Mouse (Mus musculus) MEL (cell line): Measurements from ENCODE around the gene St6gal1. TPM values are rescaled to one million over a fixed set of nuclear protein-coding genes. Genes with fewer than 3 reads are reported as not detected.

Experiments used
- DNase-seq: peaks from one replicate; pipeline ENCODE4 v3.0.0; 2011; ENCODE audit warnings: low read depth, low spot score
- H3K27ac ChIP-seq: 2 replicates; pipeline ENCODE4 v1.5.1; 2012; ENCODE audit warnings: low read depth, mild to moderate bottlenecking, control low read depth, low read length, moderate library complexity; ENCODE audit not compliant: control insufficient read depth
- H3K27me3 ChIP-seq, 2 experiments: fragments of 150-350 bp in 1 of 2; sonication (generic) in 1 of 2; 2 replicates each; pipeline ENCODE4 v1.6.1; 2012; ENCODE audit warnings: low read length in 2 of 2, mild to moderate bottlenecking in 2 of 2, improper control_type of control experiment in 1 of 2, moderate library complexity in 1 of 2; ENCODE audit not compliant: insufficient read depth in 2 of 2, control insufficient read depth in 1 of 2
- H3K36me3 ChIP-seq, 2 experiments: 2 replicates each; pipeline ENCODE4 v1.6.1; 2012 to 2014; ENCODE audit warnings: low read length in 2 of 2, improper control_type of control experiment in 1 of 2, inconsistent platforms in 1 of 2, mild to moderate bottlenecking in 1 of 2; ENCODE audit not compliant: insufficient read depth in 2 of 2, control insufficient read depth in 1 of 2
- H3K4me1 ChIP-seq, 2 experiments: fragments of 150-350 bp in 1 of 2; sonication (generic) in 1 of 2; 2 replicates each; pipeline ENCODE4 v1.6.1; 2012; ENCODE audit warnings: low read length in 2 of 2, improper control_type of control experiment in 1 of 2, mild to moderate bottlenecking in 1 of 2; ENCODE audit not compliant: insufficient read depth in 2 of 2, control insufficient read depth in 1 of 2
- H3K4me3 ChIP-seq, 2 experiments: fragments of 150-350 bp in 1 of 2; sonication (generic) in 1 of 2; 2 replicates each; pipeline ENCODE4 v1.5.1; 2012; ENCODE audit warnings: low read depth in 2 of 2, low read length in 2 of 2, mild to moderate bottlenecking in 2 of 2, moderate library complexity in 2 of 2, control low read depth in 1 of 2, improper control_type of control experiment in 1 of 2; ENCODE audit not compliant: control insufficient read depth in 1 of 2, insufficient read depth in 1 of 2
- H3K79me2 ChIP-seq: 2 replicates; pipeline ENCODE4 v1.6.1; 2012; ENCODE audit warnings: mild to moderate bottlenecking, low read length, moderate library complexity; ENCODE audit not compliant: control insufficient read depth, poor library complexity, insufficient read depth
- H3K9ac ChIP-seq: 2 replicates; pipeline ENCODE4 v1.6.1; 2012; ENCODE audit warnings: low read depth, mild to moderate bottlenecking, control low read depth, low read length, moderate library complexity; ENCODE audit not compliant: control insufficient read depth, poor library complexity, severe bottlenecking
- H3K9me3 ChIP-seq: fragments of 150-350 bp; sonication (generic); replicated peaks from 2 replicates; pipeline ENCODE4 v1.6.1; 2012; ENCODE audit warnings: mild to moderate bottlenecking, low read length, improper control_type of control experiment, moderate library complexity; ENCODE audit not compliant: insufficient read depth
- BHLHE40 ChIP-seq: IDR thresholded peaks from 2 replicates; pipeline ENCODE4 v1.6.1; 2012; ENCODE audit warnings: low read depth, mild to moderate bottlenecking, inconsistent platforms, low read length, improper control_type of control experiment, borderline replicate concordance
- CHD1 ChIP-seq: IDR thresholded peaks from 2 replicates; pipeline ENCODE4 v1.6.1; 2012; ENCODE audit warnings: low read depth, mild to moderate bottlenecking, inconsistent platforms, low read length, improper control_type of control experiment
- CHD2 ChIP-seq: IDR thresholded peaks from 2 replicates; pipeline ENCODE4 v1.6.1; 2011; ENCODE audit warnings: low read length, improper control_type of control experiment
- EP300 ChIP-seq, 2 experiments: IDR thresholded peaks; 2 replicates each; pipeline ENCODE4 v1.6.1; 2011; ENCODE audit warnings: improper control_type of control experiment in 2 of 2, low read length in 2 of 2, low read depth in 1 of 2, mild to moderate bottlenecking in 1 of 2
- JUND ChIP-seq: IDR thresholded peaks from 2 replicates; pipeline ENCODE4 v1.6.1; 2011; ENCODE audit warnings: low read depth, mild to moderate bottlenecking, improper control_type of control experiment, low read length
- KAT2A ChIP-seq: conservative IDR thresholded peaks from 2 replicates; pipeline ENCODE4 v1.6.1; 2012; ENCODE audit warnings: low read depth, low read length, improper control_type of control experiment, inconsistent platforms
- MAFK ChIP-seq: IDR thresholded peaks from 2 replicates; pipeline ENCODE4 v1.6.1; 2011; ENCODE audit warnings: low read depth, mild to moderate bottlenecking, low read length, improper control_type of control experiment, borderline replicate concordance
- MAX ChIP-seq: IDR thresholded peaks from 2 replicates; pipeline ENCODE4 v1.6.1; 2011; ENCODE audit warnings: low read length, improper control_type of control experiment
- MAZ ChIP-seq: IDR thresholded peaks from 2 replicates; pipeline ENCODE4 v1.6.1; 2012; ENCODE audit warnings: low read depth, mild to moderate bottlenecking, inconsistent platforms, low read length, improper control_type of control experiment
- MEF2A ChIP-seq: IDR thresholded peaks from 2 replicates; pipeline ENCODE4 v1.6.1; 2014; ENCODE audit warnings: low read depth, mild to moderate bottlenecking, inconsistent platforms, low read length, improper control_type of control experiment; ENCODE audit not compliant: poor library complexity, insufficient replicate concordance, severe bottlenecking; ENCODE audit errors: extremely low read depth
- MYB ChIP-seq: IDR thresholded peaks from 2 replicates; pipeline ENCODE4 v1.6.1; 2011; ENCODE audit warnings: mild to moderate bottlenecking, low read depth, low read length, improper control_type of control experiment
- NELFE ChIP-seq: IDR thresholded peaks from 2 replicates; pipeline ENCODE4 v1.6.1; 2011; ENCODE audit warnings: low read depth, low read length, improper control_type of control experiment
- NRF1 ChIP-seq: IDR thresholded peaks from 2 replicates; pipeline ENCODE4 v1.6.1; 2014; ENCODE audit warnings: low read depth, mild to moderate bottlenecking, inconsistent platforms, low read length, improper control_type of control experiment, moderate library complexity; ENCODE audit not compliant: poor library complexity, insufficient read depth, severe bottlenecking
- POLR2AphosphoS5 ChIP-seq: IDR thresholded peaks from 2 replicates; pipeline ENCODE4 v1.6.1; 2012; ENCODE audit warnings: low read depth, borderline replicate concordance, mild to moderate bottlenecking, inconsistent platforms, low read length, moderate library complexity, mixed read lengths
- RCOR1 ChIP-seq: IDR thresholded peaks from 2 replicates; pipeline ENCODE4 v1.6.1; 2012; ENCODE audit warnings: low read depth, mild to moderate bottlenecking, inconsistent platforms, low read length, improper control_type of control experiment
- SIN3A ChIP-seq: IDR thresholded peaks from 2 replicates; pipeline ENCODE4 v1.6.1; 2012; ENCODE audit warnings: low read length, improper control_type of control experiment, inconsistent platforms
- TCF12 ChIP-seq: IDR thresholded peaks from 2 replicates; pipeline ENCODE4 v1.6.1; 2014; ENCODE audit warnings: low read depth, mild to moderate bottlenecking, inconsistent platforms, low read length, improper control_type of control experiment, moderate library complexity
- UBTF ChIP-seq: IDR thresholded peaks from 2 replicates; pipeline ENCODE4 v1.6.1; 2012; ENCODE audit warnings: low read depth, mild to moderate bottlenecking, inconsistent platforms, low read length, improper control_type of control experiment, moderate library complexity, borderline replicate concordance; ENCODE audit not compliant: insufficient read depth
- USF1 ChIP-seq: IDR thresholded peaks from 2 replicates; pipeline ENCODE4 v1.6.1; 2014; ENCODE audit warnings: low read depth, mild to moderate bottlenecking, inconsistent platforms, low read length, improper control_type of control experiment, moderate library complexity
- USF2 ChIP-seq, 2 experiments: IDR thresholded peaks; 2 replicates each; pipeline ENCODE4 v1.6.1; 2011 to 2012; ENCODE audit warnings: improper control_type of control experiment in 2 of 2, low read length in 2 of 2, borderline replicate concordance in 1 of 2, inconsistent platforms in 1 of 2, low read depth in 1 of 2, mild to moderate bottlenecking in 1 of 2; ENCODE audit not compliant: insufficient read depth in 1 of 2
- ZC3H11A ChIP-seq: IDR thresholded peaks from 2 replicates; pipeline ENCODE4 v1.6.1; 2012; ENCODE audit warnings: low read depth, mild to moderate bottlenecking, inconsistent platforms, low read length, improper control_type of control experiment
- ZKSCAN1 ChIP-seq: IDR thresholded peaks from 2 replicates; pipeline ENCODE4 v1.6.1; 2012; ENCODE audit warnings: low read depth, mild to moderate bottlenecking, inconsistent platforms, low read length, improper control_type of control experiment, moderate library complexity
- ZNF384 ChIP-seq: IDR thresholded peaks from 2 replicates; pipeline ENCODE4 v1.6.1; 2012; ENCODE audit warnings: low read depth, mild to moderate bottlenecking, inconsistent platforms, low read length, improper control_type of control experiment
- polyA plus RNA-seq, 2 experiments: library from polyadenylated mRNA; stranded (reverse) in 1 of 2; unstranded in 1 of 2; fragments of >175 nt in 1 of 2; fragments of >200 nt in 1 of 2; gene quantifications; 2 replicates each; pipeline versions ENCODE4 v1.2.1 to v1.2.4; 2012; ENCODE audit warnings: low replicate concordance in 2 of 2, low read depth in 1 of 2; ENCODE audit not compliant: insufficient read length in 2 of 2, insufficient read depth in 1 of 2, missing spikeins in 1 of 2
- total RNA-seq: library from RNA; depleted of rRNA; stranded (reverse); fragments of 300-350 nt; gene quantifications from 2 replicates; pipeline ENCODE4 v1.2.3, GENCODE M21; 2012

Gene St6gal1
- total and polyA plus RNA-seq, 3 experiments = not detected

DNA sequence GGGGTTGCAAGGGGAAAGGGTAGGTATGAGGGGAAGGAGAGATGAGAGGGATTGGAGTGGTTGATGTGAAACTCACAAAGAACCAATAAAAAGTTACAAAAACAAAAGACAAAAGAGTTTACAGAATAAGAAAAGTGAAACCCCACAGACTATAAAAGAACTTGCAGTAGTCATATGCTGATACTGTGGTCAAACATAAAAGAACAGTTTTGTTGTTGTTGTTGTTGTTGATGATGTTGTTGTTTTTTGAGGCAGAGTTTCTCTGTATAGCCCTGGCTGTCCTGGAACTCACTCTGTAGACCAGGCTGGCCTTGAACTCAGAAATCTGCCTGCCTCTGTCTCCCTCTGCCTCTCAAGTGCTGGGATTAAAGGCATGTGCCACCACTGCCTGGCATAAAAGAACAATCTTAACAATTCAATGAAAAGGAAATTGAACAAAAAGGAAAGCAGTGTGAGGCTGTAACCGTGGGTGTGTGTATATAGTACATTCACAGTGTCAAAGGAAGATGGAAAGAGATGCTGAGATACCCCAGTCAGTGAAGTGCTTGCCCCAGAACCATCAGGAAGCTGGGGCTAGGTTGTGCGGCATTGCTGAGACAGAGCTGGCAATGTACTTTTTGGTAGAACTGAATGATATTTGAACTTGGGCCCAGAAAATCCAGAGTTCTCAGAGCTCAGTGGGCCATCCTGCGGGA is 155.1 kb downstream of the St6gal1 start:
- DNase-seq = no peak
- no peaks in the 10 kb centered on the region for H3K4me1 ChIP-seq
- no peak overlapping the region for H3K4me3 ChIP-seq
- no peaks in the 10 kb centered on the region for H3K9me3 ChIP-seq
- H3K79me2 ChIP-seq = no peaks in the 10 kb centered on the region
- no peak overlapping the region for H3K9ac ChIP-seq
- H3K36me3 ChIP-seq = no peaks in the 10 kb centered on the region
- TF ChIP-seq EP300 (IDR thresholded peaks at IDR 0.05; ENCODE audit: low read depth in 1 of 2, low read length in 2 of 2) = no peak
- no peak for TF ChIP-seq ZKSCAN1
- TF ChIP-seq CHD1 = no peak
- no peak for TF ChIP-seq MAZ
- TF ChIP-seq CHD2 = no peak
- TF ChIP-seq MEF2A = no peak
- TF ChIP-seq MAX = no peak
- TF ChIP-seq USF1 = no peak
- H3K27ac ChIP-seq = no peak overlapping the region
- H3K27me3 ChIP-seq = no peaks in the 10 kb centered on the region

- H3K79me2 ChIP-seq = no peaks in the 10 kb centered on the region
- DNase-seq = no peak
- no peak overlapping the region for H3K9ac ChIP-seq
- no peak overlapping the region for H3K4me3 ChIP-seq
- H3K27ac ChIP-seq = no peak overlapping the region
- no peaks in the 10 kb centered on the region for H3K27me3 ChIP-seq
- H3K4me1 ChIP-seq = no peaks in the 10 kb centered on the region
- TF ChIP-seq NRF1 (no peak), KAT2A (no peak), POLR2AphosphoS5 (no peak), TCF12 (no peak), UBTF (no peak), ZNF384 (no peak), MYB (no peak), USF2 (IDR thresholded peaks at IDR 0.05; ENCODE audit: borderline replicate concordance in 1 of 2, insufficient read depth in 1 of 2, low read depth in 1 of 2, low read length in 2 of 2) (no peak), JUND (no peak), NELFE (no peak), RCOR1 (no peak), MAFK (no peak), BHLHE40 (no peak), EP300 (IDR thresholded peaks at IDR 0.05; ENCODE audit: low read depth in 1 of 2, low read length in 2 of 2) (no peak), MAZ (no peak), ZC3H11A (no peak), USF1 (no peak), SIN3A (no peak)
- TF ChIP-seq, all 39 proteins: peak for 0
- Histone ChIP-seq H3K36me3 (no peaks in the 10 kb centered on the region), H3K9me3 (no peaks in the 10 kb centered on the region)
These were observed 159.8 kb downstream of the St6gal1 start for GRCm38 (mm10) chr16:23384304-23384703.
